ENCODE assay signal across 11 mouse cellular contexts in genomic region chr16:55951679-55952327, GRCm38 (mm10). TPM values are rescaled to one million over a fixed set of nuclear protein-coding genes. Genes with fewer than 3 reads are reported as not detected.
DNase-seq lines count a peak whose midpoint lies in the region; ATAC-seq and TF ChIP-seq lines count a peak whose summit lies in the region.
"Had no signal": no experiment of that assay in that cellular context is flagged by ENCODE, and none has a peak within 500 bp of the region (broad histone marks: within the 10 kb centered on the region; RNA-seq: fewer than 3 reads in every experiment).

No protein-coding gene starts in this region.

- no peaks in the 10 kb centered on the region for H3K4me1 ChIP-seq in forebrain, embryonic 11.5 days (replicated peaks; ENCODE audit: control insufficient read depth, insufficient read depth, low read length)
- H3K4me1 ChIP-seq in forebrain, postnatal 0 days (ENCODE audit: insufficient read depth): no peaks in the 10 kb centered on the region
- H3K4me1 ChIP-seq in spleen, adult 2 months (ENCODE audit: control insufficient read depth, insufficient read depth, insufficient read length): peaks cover 10% of the 10 kb centered on the region; the same call in 1 of the 2 replicates
- peaks cover 1 to 3% of the 10 kb centered on the region in 2 experiments; a peak in 1 of 4 replicates for H3K4me1 ChIP-seq in liver, embryonic 14.5 days (replicated peaks; ENCODE audit: control insufficient read depth in 2 of 2, insufficient read depth in 2 of 2, low read length in 1 of 2)
- no peaks in the 10 kb centered on the region for H3K4me1 ChIP-seq in stomach, postnatal 0 days (replicated peaks; ENCODE audit: control insufficient read depth, insufficient read depth)
- H3K4me1 ChIP-seq: heart, embryonic 13.5 days; hindbrain, embryonic 13.5 days had no signal

- H3K36me3 ChIP-seq in forebrain, embryonic 11.5 days (ENCODE audit: control insufficient read depth, insufficient read depth, low read length): no peaks in the 10 kb centered on the region
- H3K36me3 ChIP-seq in forebrain, postnatal 0 days (ENCODE audit: insufficient read depth): no peaks in the 10 kb centered on the region
- H3K36me3 ChIP-seq in spleen, adult 2 months (ENCODE audit: control insufficient read depth, insufficient read depth, low read length): no peaks in the 10 kb centered on the region
- no peaks in the 10 kb centered on the region for H3K36me3 ChIP-seq in liver, embryonic 14.5 days (replicated peaks; ENCODE audit: control insufficient read depth, insufficient read depth, low read depth)
- no peaks in the 10 kb centered on the region for H3K36me3 ChIP-seq in stomach, postnatal 0 days (ENCODE audit: control insufficient read depth, insufficient read depth, low read length)
- H3K36me3 ChIP-seq: heart, embryonic 13.5 days; hindbrain, embryonic 13.5 days had no signal

- DNase-seq in forebrain, embryonic 11.5 days (ENCODE audit: low spot score): no peak
- DNase-seq in forebrain, postnatal 0 days: no peak
- no peak for DNase-seq in spleen, adult 2 months (ENCODE audit: low read depth in 1 of 2, low spot score in 2 of 2)
- no peak for DNase-seq in spleen, postnatal 14 days (ENCODE audit: low spot score in 2 of 2)
- no peak for DNase-seq in liver, embryonic 14.5 days (ENCODE audit: low read depth in 3 of 3, low spot score in 3 of 3)
- no peak for DNase-seq in stomach, postnatal 0 days (ENCODE audit: low spot score)
- DNase-seq in right cerebral cortex, postnatal 14 days: no peak
- DNase-seq in adrenal gland, postnatal 4 days (ENCODE audit: low spot score in 2 of 2): no peak

- TF ChIP-seq POLR2A in spleen, adult 2 months (IDR thresholded peaks at IDR 0.05; ENCODE audit: low read depth, low read length): no peak

- no peaks in the 10 kb centered on the region for H3K9me3 ChIP-seq in forebrain, embryonic 11.5 days (ENCODE audit: control insufficient read depth, low read length)
- H3K9me3 ChIP-seq in forebrain, postnatal 0 days (ENCODE audit: low read length): no peaks in the 10 kb centered on the region
- H3K9me3 ChIP-seq in liver, embryonic 14.5 days (ENCODE audit: control insufficient read depth, low read length): no peaks in the 10 kb centered on the region
- no peaks in the 10 kb centered on the region for H3K9me3 ChIP-seq in stomach, postnatal 0 days (ENCODE audit: control insufficient read depth, low read length)
- H3K9me3 ChIP-seq: hindbrain, embryonic 13.5 days had no signal

- ATAC-seq in forebrain, embryonic 11.5 days (replicated peaks; ENCODE audit: low FRiP score): 0 out of 2 replicates have a peak, but pooled peaks have one; percentile 24
- ATAC-seq in forebrain, postnatal 0 days: no peak
- ATAC-seq in liver, embryonic 14.5 days (ENCODE audit: insufficient read depth): no peak
- 0 out of 2 replicates have a peak, but pooled peaks have one; percentile 63 for ATAC-seq in stomach, postnatal 0 days (ENCODE audit: low FRiP score, low TSS enrichment)

- H3K27ac ChIP-seq in forebrain, embryonic 11.5 days (ENCODE audit: low read depth, low read length): no peak overlapping the region
- H3K27ac ChIP-seq in forebrain, postnatal 0 days (ENCODE audit: low read depth, low read length): no peak overlapping the region
- peak overlapping the region; percentile 75; the same call in 1 of the 2 replicates for H3K27ac ChIP-seq in spleen, adult 2 months (ENCODE audit: insufficient read depth, low read length)
- H3K27ac ChIP-seq in liver, embryonic 14.5 days: no peak overlapping the region
- no peak overlapping the region for H3K27ac ChIP-seq in stomach, postnatal 0 days (replicated peaks)
- H3K27ac ChIP-seq: heart, embryonic 13.5 days; hindbrain, embryonic 13.5 days had no signal

- TF ChIP-seq EP300 in liver, embryonic 14.5 days (IDR thresholded peaks at IDR 0.05; ENCODE audit: low read depth): no peak
- no peak for TF ChIP-seq EP300 in stomach, postnatal 0 days (optimal IDR thresholded peaks at IDR 0.05)

- no peak for TF ChIP-seq CTCF in forebrain, postnatal 0 days (IDR thresholded peaks at IDR 0.05; ENCODE audit: low read depth)
- TF ChIP-seq CTCF in spleen, adult 2 months (IDR thresholded peaks at IDR 0.05; ENCODE audit: extremely low read depth, insufficient read depth, insufficient read length, insufficient replicate concordance): no peak
- TF ChIP-seq CTCF in liver, embryonic 14.5 days (IDR thresholded peaks at IDR 0.05; ENCODE audit: low read depth): no peak
- no peak for TF ChIP-seq CTCF in stomach, postnatal 0 days (IDR thresholded peaks at IDR 0.05; ENCODE audit: low read depth)

- no peak overlapping the region for H3K4me3 ChIP-seq in forebrain, embryonic 11.5 days (ENCODE audit: low read depth, low read length)
- no peak overlapping the region for H3K4me3 ChIP-seq in forebrain, postnatal 0 days (ENCODE audit: low read depth, low read length)
- no peak overlapping the region for H3K4me3 ChIP-seq in spleen, adult 2 months (ENCODE audit: extremely low read depth, insufficient read depth, insufficient read length)
- no peak overlapping the region; a peak in 1 of 4 replicates for H3K4me3 ChIP-seq in liver, embryonic 14.5 days (ENCODE audit: insufficient read depth in 1 of 2, low read depth in 2 of 2, low read length in 2 of 2)
- H3K4me3 ChIP-seq in stomach, postnatal 0 days (ENCODE audit: low read depth, low read length): no peak overlapping the region
- H3K4me3 ChIP-seq: hindbrain, embryonic 13.5 days had no signal

- H3K27me3 ChIP-seq in forebrain, embryonic 11.5 days (ENCODE audit: control insufficient read depth, insufficient read depth, low read length): no peaks in the 10 kb centered on the region
- no peaks in the 10 kb centered on the region for H3K27me3 ChIP-seq in forebrain, postnatal 0 days (ENCODE audit: insufficient read depth, low read length)
- no peaks in the 10 kb centered on the region for H3K27me3 ChIP-seq in spleen, adult 2 months (ENCODE audit: control insufficient read depth, insufficient read depth, low read length)
- H3K27me3 ChIP-seq in liver, embryonic 14.5 days (ENCODE audit: control insufficient read depth, insufficient read depth, low read length): no peaks in the 10 kb centered on the region
- no peaks in the 10 kb centered on the region for H3K27me3 ChIP-seq in stomach, postnatal 0 days (ENCODE audit: control insufficient read depth, insufficient read depth, low read length)
- H3K27me3 ChIP-seq: heart, embryonic 13.5 days; hindbrain, embryonic 13.5 days; Patski had no signal

- WGBS in forebrain, embryonic 11.5 days: 73% methylated on average over 7 of the region's 7 CpGs
- 78% methylated on average over 7 of the region's 7 CpGs for WGBS in forebrain, postnatal 0 days
- 53% methylated on average over 7 of the region's 7 CpGs for WGBS in spleen, adult 2 months
- 46% methylated on average over 7 of the region's 7 CpGs for WGBS in liver, embryonic 14.5 days (ENCODE audit: insufficient replicate concordance)
- 64% methylated on average over 7 of the region's 7 CpGs for WGBS in stomach, postnatal 0 days

- H3K4me2 ChIP-seq in forebrain, embryonic 11.5 days (ENCODE audit: low read depth, low read length, severe bottlenecking): no peak overlapping the region
- no peak overlapping the region for H3K4me2 ChIP-seq in forebrain, postnatal 0 days (ENCODE audit: low read depth)
- peak overlapping the region; percentile 68 for H3K4me2 ChIP-seq in liver, embryonic 14.5 days (ENCODE audit: low read depth)
- no peak overlapping the region for H3K4me2 ChIP-seq in stomach, postnatal 0 days (replicated peaks; ENCODE audit: low read depth)
- H3K4me2 ChIP-seq: hindbrain, embryonic 13.5 days had no signal

- H3K9ac ChIP-seq in forebrain, embryonic 11.5 days (ENCODE audit: low read length): no peak overlapping the region
- no peak overlapping the region for H3K9ac ChIP-seq in forebrain, postnatal 0 days
- no peak overlapping the region; the same call in 1 of the 2 replicates for H3K9ac ChIP-seq in liver, embryonic 14.5 days (replicated peaks)
- H3K9ac ChIP-seq in stomach, postnatal 0 days (ENCODE audit: low read length): no peak overlapping the region
- H3K9ac ChIP-seq: hindbrain, embryonic 13.5 days had no signal

RNA-seq across cellular contexts. Expression of gene Rpl24, which starts 14.3 kb away (rescaled TPM):
- polyA plus RNA-seq in forebrain, embryonic 11.5 days (2014; fragmentation: Nextera tagmentation; extraction: Ambion mirVana): 718 and 776 TPM in 2 replicates
- total RNA-seq in forebrain, postnatal 0 days (2014; rRNA removed): 576 and 901 TPM in 2 replicates
- 584 and 740 TPM in 2 replicates for polyA plus RNA-seq in forebrain, postnatal 0 days (2015; fragmentation: Nextera tagmentation; extraction: Ambion mirVana)
- polyA plus RNA-seq in spleen, adult 2 months (2012; rRNA removed): 76.2 and 82.6 TPM in 2 replicates
- polyA plus RNA-seq in liver, embryonic 14.5 days (2012; rRNA removed): 155 and 464 TPM in 2 replicates
- 477 and 499 TPM in 2 replicates for polyA plus RNA-seq in liver, embryonic 14.5 days (2014; fragmentation: Nextera tagmentation; extraction: Ambion mirVana)
- polyA plus RNA-seq in stomach, postnatal 0 days (2015; fragmentation: Nextera tagmentation; extraction: Ambion mirVana): 760 and 770 TPM in 2 replicates
- total RNA-seq in adrenal gland, postnatal 4 days (2021): 100 to 1,000 TPM; 893 to 927 TPM

RNA-seq across cellular contexts. Expression of gene Cep97, which starts 17.1 kb away (rescaled TPM):
- polyA plus RNA-seq in forebrain, embryonic 11.5 days (2014; fragmentation: Nextera tagmentation; extraction: Ambion mirVana): 17.9 and 20.5 TPM in 2 replicates
- 9.4 and 10.0 TPM in 2 replicates for total RNA-seq in forebrain, postnatal 0 days (2014; rRNA removed)
- 6.5 and 7.3 TPM in 2 replicates for polyA plus RNA-seq in forebrain, postnatal 0 days (2015; fragmentation: Nextera tagmentation; extraction: Ambion mirVana)
- polyA plus RNA-seq in spleen, adult 2 months (2012; rRNA removed): 1.7 TPM in 2 replicates
- polyA plus RNA-seq in liver, embryonic 14.5 days (2012; rRNA removed): 1.5 and 2.0 TPM in 2 replicates
- 3.9 and 5.4 TPM in 2 replicates for polyA plus RNA-seq in liver, embryonic 14.5 days (2014; fragmentation: Nextera tagmentation; extraction: Ambion mirVana)
- 1.9 and 2.6 TPM in 2 replicates for polyA plus RNA-seq in stomach, postnatal 0 days (2015; fragmentation: Nextera tagmentation; extraction: Ambion mirVana)
- 10 to 100 TPM; 10.8 to 13.0 TPM for total RNA-seq in adrenal gland, postnatal 4 days (2021)

RNA-seq across cellular contexts. Expression of gene Zbtb11, which starts 21.9 kb away (rescaled TPM):
- polyA plus RNA-seq in forebrain, embryonic 11.5 days (2014; fragmentation: Nextera tagmentation; extraction: Ambion mirVana): 19.1 and 21.7 TPM in 2 replicates
- 22.3 and 23.7 TPM in 2 replicates for total RNA-seq in forebrain, postnatal 0 days (2014; rRNA removed)
- 9.9 and 15.6 TPM in 2 replicates for polyA plus RNA-seq in forebrain, postnatal 0 days (2015; fragmentation: Nextera tagmentation; extraction: Ambion mirVana)
- 3.9 and 4.7 TPM in 2 replicates for polyA plus RNA-seq in spleen, adult 2 months (2012; rRNA removed)
- 3.1 and 5.1 TPM in 2 replicates for polyA plus RNA-seq in liver, embryonic 14.5 days (2012; rRNA removed)
- 8.4 and 9.5 TPM in 2 replicates for polyA plus RNA-seq in liver, embryonic 14.5 days (2014; fragmentation: Nextera tagmentation; extraction: Ambion mirVana)
- polyA plus RNA-seq in stomach, postnatal 0 days (2015; fragmentation: Nextera tagmentation; extraction: Ambion mirVana): 6.8 and 7.3 TPM in 2 replicates
- 10 to 100 TPM; 14.7 to 15.0 TPM for total RNA-seq in adrenal gland, postnatal 4 days (2021)

RNA-seq across cellular contexts. Expression of gene Nxpe3, which starts 56.7 kb away (rescaled TPM):
- 1.00 and 1.2 TPM in 2 replicates for polyA plus RNA-seq in forebrain, embryonic 11.5 days (2014; fragmentation: Nextera tagmentation; extraction: Ambion mirVana)
- 1.8 and 2.2 TPM in 2 replicates for total RNA-seq in forebrain, postnatal 0 days (2014; rRNA removed)
- 0.50 and 1.2 TPM in 2 replicates for polyA plus RNA-seq in forebrain, postnatal 0 days (2015; fragmentation: Nextera tagmentation; extraction: Ambion mirVana)
- polyA plus RNA-seq in spleen, adult 2 months (2012; rRNA removed): 6.0 and 6.1 TPM in 2 replicates
- polyA plus RNA-seq in liver, embryonic 14.5 days (2012; rRNA removed): 0.62 and 0.83 TPM in 2 replicates
- polyA plus RNA-seq in liver, embryonic 14.5 days (2014; fragmentation: Nextera tagmentation; extraction: Ambion mirVana): 0.33 and 0.45 TPM in 2 replicates
- polyA plus RNA-seq in stomach, postnatal 0 days (2015; fragmentation: Nextera tagmentation; extraction: Ambion mirVana): 0.11 and 0.16 TPM in 2 replicates
- total RNA-seq in adrenal gland, postnatal 4 days (2021): 1 to 10 TPM; 2.5 to 3.0 TPM

Comparison
In these comparisons a context has a peak if more than half of its experiments do, and no peak if none do; other contexts are left out.
1. ATAC-seq: peak in forebrain, embryonic 11.5 days (single experiment) and stomach, postnatal 0 days (single experiment); none in forebrain, postnatal 0 days (single experiment) and liver, embryonic 14.5 days (single experiment).